Mouse (Mus musculus): Measurements from ENCODE around the gene Emp3. TPM values are rescaled to one million over a fixed set of nuclear protein-coding genes. Genes with fewer than 3 reads are reported as not detected.
"Not testable (repeated sequence)": the region's sequence is repeated elsewhere in the genome, so short reads cannot be mapped to it uniquely, and the experiment has no call there.

The Emp3 gene
- polyA plus RNA-seq, 1 experiment from 2014 or later, result 57.7 TPM

GRCm38 (mm10) chr7:45906622-45907021 lies 14.6 kb downstream of the Emp3 start:
- DNase-seq (no peak), ATAC-seq (no peak)
- no peak overlapping the region for H3K9ac ChIP-seq (replicated peaks)
- H3K27me3 ChIP-seq (ENCODE audit: insufficient read depth, low read length), result no peaks in the 10 kb centered on the region
- H3K36me3 ChIP-seq (replicated peaks; ENCODE audit: insufficient read depth, low read length), result peaks cover 15% of the 10 kb centered on the region
- WGBS (ENCODE audit: insufficient replicate concordance), result 71% methylated on average over 9 of the region's 9 CpGs
- peaks cover 2% of the 10 kb centered on the region; the same call in 1 of the 2 replicates for H3K9me3 ChIP-seq (ENCODE audit: low read length)
- H3K27ac ChIP-seq (ENCODE audit: low read depth), result no peak overlapping the region
- no peaks in the 10 kb centered on the region for H3K4me1 ChIP-seq (ENCODE audit: insufficient read depth)
- no peak overlapping the region for H3K4me2 ChIP-seq (ENCODE audit: low read depth, low read length)
- TF ChIP-seq CTCF (IDR thresholded peaks at IDR 0.05; ENCODE audit: low read depth) (no peak), EP300 (IDR thresholded peaks at IDR 0.05; ENCODE audit: low read depth) (no peak)
- H3K4me3 ChIP-seq (ENCODE audit: low read depth, low read length), result no peak overlapping the region

GRCm38 (mm10) chr7:45902481-45903002 lies 18.7 kb downstream of the Emp3 start:
- Histone ChIP-seq H3K4me3 (ENCODE audit: low read depth, low read length) (no peak overlapping the region), H3K27me3 (ENCODE audit: insufficient read depth, low read length) (no peaks in the 10 kb centered on the region), H3K9ac (replicated peaks) (no peak overlapping the region), H3K4me2 (ENCODE audit: low read depth, low read length) (no peak overlapping the region), H3K27ac (ENCODE audit: low read depth) (no peak overlapping the region), H3K4me1 (ENCODE audit: insufficient read depth) (no peaks in the 10 kb centered on the region), H3K9me3 (ENCODE audit: low read length) (no peaks in the 10 kb centered on the region), H3K36me3 (replicated peaks; ENCODE audit: insufficient read depth, low read length) (no peaks in the 10 kb centered on the region; the same call in 1 of the 2 replicates)
- DNase-seq (no peak), ATAC-seq (no peak)
- 81% methylated on average over 10 of the region's 12 CpGs for WGBS (ENCODE audit: insufficient replicate concordance)
- TF ChIP-seq CTCF (IDR thresholded peaks at IDR 0.05; ENCODE audit: low read depth) (no peak), EP300 (IDR thresholded peaks at IDR 0.05; ENCODE audit: low read depth) (no peak)

GRCm38 (mm10) chr7:45901562-45901961 lies 19.6 kb downstream of the Emp3 start:
- Histone ChIP-seq H3K4me3 (ENCODE audit: low read depth, low read length) (no peak overlapping the region), H3K27ac (ENCODE audit: low read depth) (no peak overlapping the region), H3K27me3 (ENCODE audit: insufficient read depth, low read length) (no peaks in the 10 kb centered on the region), H3K4me1 (ENCODE audit: insufficient read depth) (no peaks in the 10 kb centered on the region), H3K36me3 (replicated peaks; ENCODE audit: insufficient read depth, low read length) (no peaks in the 10 kb centered on the region; the same call in 1 of the 2 replicates), H3K9ac (replicated peaks) (no peak overlapping the region), H3K4me2 (ENCODE audit: low read depth, low read length) (no peak overlapping the region), H3K9me3 (ENCODE audit: low read length) (no peaks in the 10 kb centered on the region)
- TF ChIP-seq EP300 (IDR thresholded peaks at IDR 0.05; ENCODE audit: low read depth) (no peak), CTCF (IDR thresholded peaks at IDR 0.05; ENCODE audit: low read depth) (no peak)
- ATAC-seq (no peak), DNase-seq (peak; percentile 67)
- 37% methylated on average over 5 of the region's 5 CpGs for WGBS (ENCODE audit: insufficient replicate concordance)

- peak; percentile 71 for TF ChIP-seq CTCF (IDR thresholded peaks at IDR 0.05; ENCODE audit: low read depth)
- Histone ChIP-seq H3K27ac (ENCODE audit: low read depth) (0 out of 2 replicates have a peak overlapping the region, but pooled peaks have one; percentile 85), H3K4me3 (ENCODE audit: low read depth, low read length) (peak overlapping the region; percentile 55), H3K4me2 (ENCODE audit: low read depth, low read length) (peak overlapping the region; percentile 81)
- H3K27me3 ChIP-seq (ENCODE audit: insufficient read depth, low read length); H3K9me3 ChIP-seq (ENCODE audit: low read length); H3K4me1 ChIP-seq (ENCODE audit: insufficient read depth); H3K36me3 ChIP-seq (replicated peaks; ENCODE audit: insufficient read depth, low read length); DNase-seq; ATAC-seq; H3K9ac ChIP-seq (replicated peaks): not testable (repeated sequence)
- 37% methylated on average over 4 of the region's 4 CpGs for WGBS (ENCODE audit: insufficient replicate concordance)
These were observed 23.1 kb downstream of the Emp3 start for GRCm38 (mm10) chr7:45898125-45898524.

GRCm38 (mm10) chr7:45897258-45897757 lies 23.9 kb downstream of the Emp3 start:
- Histone ChIP-seq H3K4me1 (ENCODE audit: insufficient read depth) (peaks cover 6% of the 10 kb centered on the region), H3K9me3 (ENCODE audit: low read length) (no peaks in the 10 kb centered on the region), H3K27me3 (ENCODE audit: insufficient read depth, low read length) (no peaks in the 10 kb centered on the region), H3K4me3 (ENCODE audit: low read depth, low read length) (peak overlapping the region; percentile 55), H3K4me2 (ENCODE audit: low read depth, low read length) (peak overlapping the region; percentile 81), H3K27ac (ENCODE audit: low read depth) (peak overlapping the region; percentile 85), H3K36me3 (replicated peaks; ENCODE audit: insufficient read depth, low read length) (no peaks in the 10 kb centered on the region; the same call in 1 of the 2 replicates), H3K9ac (replicated peaks) (peak overlapping the region; percentile 68)
- DNase-seq (peak; percentile 70), ATAC-seq (peak; percentile 86)
- TF ChIP-seq CTCF (IDR thresholded peaks at IDR 0.05; ENCODE audit: low read depth) (no peak), EP300 (IDR thresholded peaks at IDR 0.05; ENCODE audit: low read depth) (no peak)
- 2% methylated on average over 19 of the region's 19 CpGs for WGBS (ENCODE audit: insufficient replicate concordance)

- Histone ChIP-seq H3K36me3 (replicated peaks; ENCODE audit: insufficient read depth, low read length) (no peaks in the 10 kb centered on the region; the same call in 1 of the 2 replicates), H3K4me3 (ENCODE audit: low read depth, low read length) (peak within 1 kb of the TSS; percentile 55), H3K4me2 (ENCODE audit: low read depth, low read length) (peak within 1 kb of the TSS; percentile 81), H3K9me3 (ENCODE audit: low read length) (no peaks in the 10 kb centered on the region), H3K27me3 (ENCODE audit: insufficient read depth, low read length) (no peaks in the 10 kb centered on the region), H3K27ac (ENCODE audit: low read depth) (peak within 1 kb of the TSS; percentile 85), H3K4me1 (ENCODE audit: insufficient read depth) (peaks cover 6% of the 10 kb centered on the region), H3K9ac (replicated peaks) (peak within 1 kb of the TSS; percentile 68)
- ATAC-seq (peak; percentile 85), DNase-seq (peak; percentile 97)
- TF ChIP-seq EP300 (IDR thresholded peaks at IDR 0.05; ENCODE audit: low read depth) (peak; percentile 56; the same call in 1 of the 2 replicates), CTCF (IDR thresholded peaks at IDR 0.05; ENCODE audit: low read depth) (no peak)
- WGBS (ENCODE audit: insufficient replicate concordance), result under 1% methylated on average over 40 of the region's 40 CpGs
These were observed 24.5 kb downstream of the Emp3 start, which contains the start of the genes Syngr4 and Tmem143 for GRCm38 (mm10) chr7:45896517-45897257. Gene Syngr4 (minus strand): TSS chr7:45896714. Gene Tmem143 (plus strand): TSS chr7:45896941.

All from liver, postnatal 0 days (tissue).